Mouse (Mus musculus): ENCODE results near the gene Nit1. TPM values are rescaled to one million over a fixed set of nuclear protein-coding genes. Genes with fewer than 3 reads are reported as not detected.
"Not testable (repeated sequence)": the region's sequence is repeated elsewhere in the genome, so short reads cannot be mapped to it uniquely, and the experiment has no call there.

Nit1 gene
- polyA plus RNA-seq, 1 experiment: 33.6 TPM

DNA sequence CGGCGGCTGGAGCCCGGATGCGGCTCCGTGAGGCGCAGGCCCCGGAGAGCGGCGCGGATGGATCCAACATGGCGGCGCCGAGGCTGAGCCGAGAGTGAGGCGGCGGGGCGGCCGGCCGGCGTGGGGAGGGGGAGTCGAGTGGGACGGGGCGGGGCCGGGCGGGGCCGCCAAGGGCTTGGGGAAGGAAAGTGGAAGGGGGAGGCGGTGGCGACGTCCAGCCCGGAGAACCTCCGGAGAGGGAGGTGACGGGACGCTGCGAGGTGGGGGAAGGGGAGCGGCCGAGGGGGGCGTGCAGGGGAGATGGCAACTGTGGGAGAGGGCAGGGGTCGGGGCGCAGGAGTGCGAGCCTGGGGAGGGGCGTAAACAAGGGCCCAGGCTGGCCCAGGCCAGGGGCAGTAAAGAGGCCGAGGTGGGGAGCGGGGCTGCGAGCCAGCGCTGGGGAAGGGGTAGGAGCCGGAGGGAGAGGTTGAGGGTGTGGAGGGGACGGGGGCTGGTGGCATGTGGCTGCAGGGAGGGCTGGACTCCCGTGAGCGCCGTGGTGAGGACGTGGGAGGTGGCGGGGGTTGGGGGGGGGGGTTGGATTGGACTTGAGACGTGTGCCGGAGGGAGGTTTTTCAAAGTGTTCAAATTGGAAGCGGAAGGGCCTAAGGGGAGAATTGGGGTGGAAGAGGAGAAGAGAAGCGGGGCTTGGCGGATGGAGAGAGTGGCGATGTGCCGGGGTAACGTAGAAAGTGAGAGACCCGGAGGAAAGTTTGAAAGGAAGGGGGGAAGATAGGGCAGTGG is 15.8 kb downstream of the Nit1 start:
- peaks cover 7% of the 10 kb centered on the region; the same call in 1 of the 2 replicates for H3K4me1 ChIP-seq (ENCODE audit: control insufficient read depth, insufficient read depth, low read length)
- peak overlapping the region; percentile 87 for H3K4me3 ChIP-seq (ENCODE audit: insufficient read depth, low read length)
- no peak for TF ChIP-seq CTCF (IDR thresholded peaks at IDR 0.05; ENCODE audit: borderline replicate concordance, insufficient read depth, low read length)
- peak; percentile 73 for TF ChIP-seq POLR2A (IDR thresholded peaks at IDR 0.05; ENCODE audit: low read depth, low read length)
- peak overlapping the region; percentile 92 for H3K27ac ChIP-seq (ENCODE audit: insufficient read depth, low read length)

DNA sequence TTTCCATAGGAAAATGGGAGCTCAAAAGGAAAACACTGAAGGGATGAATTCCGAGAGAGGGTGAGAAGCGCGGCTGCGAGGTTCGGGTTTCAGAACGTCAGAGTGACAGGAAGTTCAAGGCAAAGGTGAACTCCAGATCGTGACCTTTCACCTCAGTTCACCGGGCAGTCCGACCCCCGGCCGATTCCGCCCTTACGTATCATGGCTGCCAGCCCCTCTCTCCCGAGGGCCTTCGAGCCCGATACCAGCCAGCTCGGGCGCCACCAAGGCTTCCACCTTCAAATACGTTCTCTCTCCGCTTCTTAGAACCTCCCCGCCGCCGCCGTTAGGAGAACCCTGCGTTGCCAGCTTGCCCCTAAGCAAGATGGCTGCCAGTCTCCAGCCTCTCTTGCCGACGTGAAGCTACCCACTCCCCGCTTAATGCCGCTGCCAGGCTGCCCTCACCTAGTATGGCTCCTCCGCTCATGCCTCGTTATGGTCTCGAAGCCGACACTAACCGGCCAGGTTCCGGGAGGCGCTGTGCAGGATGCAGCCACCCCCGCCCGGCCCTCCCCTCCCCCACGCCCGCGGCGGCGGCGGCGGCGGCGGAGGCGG is 16.5 kb downstream of the Nit1 start, which contains the start of gene Dedd:
Gene Dedd, plus strand, starts transcription at position 307 of the 594 bp plus-strand sequence.
- no peak for TF ChIP-seq CTCF (IDR thresholded peaks at IDR 0.05; ENCODE audit: borderline replicate concordance, insufficient read depth, low read length)
- peak; percentile 36; the same call in 1 of the 2 replicates for TF ChIP-seq POLR2A (IDR thresholded peaks at IDR 0.05; ENCODE audit: low read depth, low read length)
- Histone ChIP-seq H3K27ac (ENCODE audit: insufficient read depth, low read length) (peak within 1 kb of the TSS; percentile 92), H3K4me3 (ENCODE audit: insufficient read depth, low read length) (peak within 1 kb of the TSS; percentile 87), H3K4me1 (ENCODE audit: control insufficient read depth, insufficient read depth, low read length) (peaks cover 7% of the 10 kb centered on the region; the same call in 1 of the 2 replicates)

DNA sequence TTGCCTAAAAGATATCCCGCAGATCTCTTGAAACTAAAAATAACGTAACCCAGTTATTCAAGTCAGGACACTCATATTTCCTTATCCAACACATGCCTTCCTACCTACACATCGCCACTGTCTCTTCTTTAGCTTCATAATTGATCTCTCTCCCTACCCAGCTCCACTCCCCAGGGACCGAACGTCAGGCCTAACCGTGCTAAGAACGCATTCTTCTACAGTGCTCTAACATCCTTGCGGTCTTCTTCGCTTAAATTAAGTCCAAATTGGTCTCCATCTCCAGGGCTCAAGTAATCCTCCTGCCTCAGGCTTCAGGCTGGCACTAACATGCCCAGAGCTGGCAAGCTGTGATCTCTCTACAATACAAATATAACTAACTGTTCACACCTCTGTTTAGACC is 17.2 kb downstream of the Nit1 start:
- H3K4me3 ChIP-seq (ENCODE audit: insufficient read depth, low read length): peak overlapping the region; percentile 87
- TF ChIP-seq CTCF (IDR thresholded peaks at IDR 0.05; ENCODE audit: borderline replicate concordance, insufficient read depth, low read length) (no peak), POLR2A (IDR thresholded peaks at IDR 0.05; ENCODE audit: low read depth, low read length) (no peak)
- peaks cover 7% of the 10 kb centered on the region; the same call in 1 of the 2 replicates for H3K4me1 ChIP-seq (ENCODE audit: control insufficient read depth, insufficient read depth, low read length)
- peak overlapping the region; percentile 92 for H3K27ac ChIP-seq (ENCODE audit: insufficient read depth, low read length)

DNA sequence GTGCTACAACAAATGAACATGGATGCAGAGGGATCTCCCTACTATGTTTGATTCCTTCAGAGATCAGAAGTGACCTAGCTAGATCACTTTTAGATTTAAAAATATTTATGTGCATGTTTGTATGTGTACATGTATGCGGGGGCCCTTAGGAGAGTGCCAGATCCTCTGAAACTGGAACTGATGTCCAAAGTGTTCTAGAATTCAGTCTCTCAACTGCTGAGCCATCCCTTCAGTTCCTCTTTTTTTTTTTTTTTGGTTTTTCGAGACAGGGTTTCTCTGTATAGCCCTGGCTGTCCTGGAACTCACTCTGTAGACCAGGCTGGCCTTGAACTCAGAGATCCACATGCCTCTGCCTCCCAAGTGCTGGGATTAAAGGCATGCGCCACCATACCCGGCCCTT is 18.9 kb downstream of the Nit1 start:
- H3K27ac ChIP-seq (ENCODE audit: insufficient read depth, low read length); H3K4me1 ChIP-seq (ENCODE audit: control insufficient read depth, insufficient read depth, low read length); H3K4me3 ChIP-seq (ENCODE audit: insufficient read depth, low read length): not testable (repeated sequence)

DNA sequence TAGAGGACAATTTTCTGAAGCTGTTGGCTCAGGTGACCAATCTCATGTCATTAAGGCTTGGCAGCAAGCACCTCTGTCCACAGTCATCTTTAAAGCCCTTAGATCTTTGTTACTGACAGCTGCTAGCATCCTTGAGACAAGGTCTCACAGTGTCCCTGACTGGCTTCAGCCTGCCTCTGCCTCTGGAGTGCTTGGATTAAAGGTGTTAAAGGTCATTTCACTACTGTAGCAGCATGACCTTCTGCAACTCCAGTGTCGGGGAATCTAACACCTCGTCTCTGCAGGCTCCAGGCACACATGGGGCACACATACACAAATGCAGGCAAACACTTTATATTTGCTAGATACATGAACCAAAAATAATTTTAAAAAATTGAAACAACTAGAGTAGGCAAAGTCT is 19.9 kb downstream of the Nit1 start:
- Histone ChIP-seq H3K27ac (ENCODE audit: insufficient read depth, low read length) (no peak overlapping the region), H3K4me3 (ENCODE audit: insufficient read depth, low read length) (no peak overlapping the region), H3K4me1 (ENCODE audit: control insufficient read depth, insufficient read depth, low read length) (peaks cover 5% of the 10 kb centered on the region; the same call in 1 of the 2 replicates)
- TF ChIP-seq CTCF (IDR thresholded peaks at IDR 0.05; ENCODE audit: borderline replicate concordance, insufficient read depth, low read length): no peak

DNA sequence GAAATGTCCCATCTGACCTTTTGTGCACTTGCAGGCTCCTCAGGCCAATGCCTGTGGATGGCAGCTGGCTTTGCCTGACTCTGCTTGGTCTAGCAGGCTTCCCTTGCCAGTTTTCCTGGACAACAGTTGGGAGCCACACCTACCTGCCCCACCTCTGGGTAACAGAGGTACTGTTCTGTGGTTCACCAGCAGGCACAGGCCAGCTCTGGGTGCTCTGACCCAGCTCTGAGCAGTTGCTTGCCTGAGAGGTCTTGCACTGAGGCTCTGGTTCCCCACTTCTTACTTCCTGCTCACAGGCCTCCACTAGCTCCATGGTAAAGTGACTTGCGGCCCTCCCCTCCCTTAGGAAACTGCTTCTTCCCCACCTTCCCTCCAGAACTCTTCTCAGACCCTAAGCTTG is 23.4 kb downstream of the Nit1 start:
- H3K4me3 ChIP-seq (ENCODE audit: insufficient read depth, low read length): no peak overlapping the region
- no peak for TF ChIP-seq CTCF (IDR thresholded peaks at IDR 0.05; ENCODE audit: borderline replicate concordance, insufficient read depth, low read length)
- TF ChIP-seq POLR2A (IDR thresholded peaks at IDR 0.05; ENCODE audit: low read depth, low read length): no peak
- no peaks in the 10 kb centered on the region for H3K4me1 ChIP-seq (ENCODE audit: control insufficient read depth, insufficient read depth, low read length)
- no peak overlapping the region for H3K27ac ChIP-seq (ENCODE audit: insufficient read depth, low read length)

DNA sequence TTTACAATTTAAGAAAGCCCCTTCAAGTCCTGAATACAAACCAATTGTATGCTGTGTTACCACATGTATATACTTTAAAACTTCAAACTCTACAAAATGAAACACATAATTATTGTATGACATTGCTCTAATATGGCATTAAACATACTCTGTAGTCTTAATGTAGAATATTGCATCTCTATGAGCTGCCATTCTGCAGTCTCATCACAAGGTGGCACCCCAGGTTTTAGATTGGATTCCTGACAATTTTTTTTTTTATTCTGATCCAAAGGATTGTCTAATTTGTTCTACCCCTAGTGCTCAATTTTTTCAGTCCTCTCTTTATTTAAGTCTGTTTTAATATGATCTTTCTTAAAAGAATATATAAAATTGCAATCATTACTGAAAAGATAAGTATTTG is 24.0 kb downstream of the Nit1 start:
- Histone ChIP-seq H3K27ac (ENCODE audit: insufficient read depth, low read length) (no peak overlapping the region), H3K4me1 (ENCODE audit: control insufficient read depth, insufficient read depth, low read length) (no peaks in the 10 kb centered on the region), H3K4me3 (ENCODE audit: insufficient read depth, low read length) (no peak overlapping the region)
- TF ChIP-seq POLR2A (IDR thresholded peaks at IDR 0.05; ENCODE audit: low read depth, low read length): no peak
- no peak for TF ChIP-seq CTCF (IDR thresholded peaks at IDR 0.05; ENCODE audit: borderline replicate concordance, insufficient read depth, low read length)

DNA sequence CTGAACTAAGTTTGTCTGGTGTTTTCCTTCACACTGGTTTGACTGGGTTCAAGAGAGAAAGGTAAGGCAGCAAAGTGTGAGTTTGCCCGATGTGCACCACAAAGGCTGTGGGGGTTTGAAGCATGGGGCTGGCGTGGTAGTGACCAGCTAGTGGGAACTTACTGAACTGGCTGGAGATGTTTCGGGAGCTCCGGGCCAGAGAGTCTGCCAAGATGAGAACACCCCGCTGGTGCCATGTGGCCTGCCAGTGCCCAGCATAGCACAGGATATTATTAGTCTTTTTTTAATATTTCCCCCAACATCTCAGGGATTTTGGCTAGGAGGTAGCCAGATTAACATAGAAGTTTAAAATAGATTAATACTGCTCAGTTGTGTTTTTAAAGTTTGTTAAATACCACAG is 25.3 kb downstream of the Nit1 start:
- TF ChIP-seq CTCF (IDR thresholded peaks at IDR 0.05; ENCODE audit: borderline replicate concordance, insufficient read depth, low read length): no peak
- no peak for TF ChIP-seq POLR2A (IDR thresholded peaks at IDR 0.05; ENCODE audit: low read depth, low read length)
- Histone ChIP-seq H3K4me1 (ENCODE audit: control insufficient read depth, insufficient read depth, low read length) (no peaks in the 10 kb centered on the region), H3K4me3 (ENCODE audit: insufficient read depth, low read length) (no peak overlapping the region), H3K27ac (ENCODE audit: insufficient read depth, low read length) (no peak overlapping the region)

DNA sequence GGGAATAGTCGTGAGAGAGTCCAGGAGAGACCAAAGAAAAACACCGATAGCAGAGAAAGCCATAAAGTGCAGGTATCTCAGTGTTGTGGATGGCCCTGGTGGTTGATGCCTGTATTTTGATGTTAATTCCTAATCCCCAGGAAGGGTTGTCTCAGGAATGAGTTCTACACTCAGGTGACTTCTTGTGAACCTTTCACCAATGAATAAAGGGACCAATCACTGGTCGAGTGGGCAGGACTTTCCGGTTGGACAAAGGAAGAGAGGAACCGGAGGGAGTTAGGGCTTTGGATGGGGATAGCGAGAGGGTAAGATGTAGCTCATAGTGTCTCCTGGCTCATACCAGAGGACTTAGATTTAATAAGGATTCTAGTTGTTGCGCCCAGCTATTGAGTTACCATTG is 25.7 kb downstream of the Nit1 start:
- Histone ChIP-seq H3K27ac (ENCODE audit: insufficient read depth, low read length) (no peak overlapping the region), H3K4me1 (ENCODE audit: control insufficient read depth, insufficient read depth, low read length) (no peaks in the 10 kb centered on the region), H3K4me3 (ENCODE audit: insufficient read depth, low read length) (no peak overlapping the region)
- no peak for TF ChIP-seq CTCF (IDR thresholded peaks at IDR 0.05; ENCODE audit: borderline replicate concordance, insufficient read depth, low read length)
- no peak for TF ChIP-seq POLR2A (IDR thresholded peaks at IDR 0.05; ENCODE audit: low read depth, low read length)

DNA sequence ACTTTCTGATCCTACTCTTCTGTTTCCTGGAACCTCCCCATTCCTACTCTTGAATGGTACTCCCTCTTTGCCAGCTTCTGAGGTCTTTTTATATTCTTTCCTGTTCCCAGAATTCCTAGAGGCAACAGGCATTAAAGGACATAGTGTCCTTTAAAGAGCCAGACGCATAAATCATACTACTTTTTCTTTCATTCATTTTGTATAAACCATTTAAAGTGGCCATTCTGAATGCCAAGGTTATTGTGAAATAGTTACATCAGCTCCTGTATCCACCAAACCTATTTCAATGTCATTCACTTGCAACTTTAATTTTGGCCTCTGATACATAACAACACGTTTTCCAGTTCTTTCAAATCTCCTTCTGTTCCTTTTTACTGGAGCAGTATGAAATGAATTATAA is 36.1 kb downstream of the Nit1 start:
- no peaks in the 10 kb centered on the region for H3K4me1 ChIP-seq (ENCODE audit: control insufficient read depth, insufficient read depth, low read length)
- H3K27ac ChIP-seq (ENCODE audit: insufficient read depth, low read length): no peak overlapping the region
- TF ChIP-seq POLR2A (IDR thresholded peaks at IDR 0.05; ENCODE audit: low read depth, low read length) (no peak), CTCF (IDR thresholded peaks at IDR 0.05; ENCODE audit: borderline replicate concordance, insufficient read depth, low read length) (no peak)
- no peak overlapping the region for H3K4me3 ChIP-seq (ENCODE audit: insufficient read depth, low read length)

DNA sequence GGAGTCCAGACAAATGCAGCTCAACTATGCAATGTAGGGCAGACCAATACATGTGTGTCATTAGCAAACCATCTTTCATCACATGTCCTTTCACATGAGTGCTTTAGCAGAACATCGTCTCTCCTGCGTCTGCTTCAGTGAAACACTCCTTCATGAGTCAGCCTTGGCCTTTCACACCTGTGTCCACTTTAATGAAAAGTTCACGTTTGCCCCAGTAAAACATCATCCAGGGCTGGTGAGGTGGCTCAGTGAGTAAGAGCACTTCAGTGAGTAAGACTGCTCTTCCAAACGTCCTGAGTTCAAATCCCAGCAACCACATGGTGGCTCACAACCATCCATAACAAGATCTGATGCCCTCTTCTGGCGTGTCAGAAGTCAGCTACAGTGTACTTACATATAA is 39.3 kb downstream of the Nit1 start:
- H3K4me1 ChIP-seq (ENCODE audit: control insufficient read depth, insufficient read depth, low read length); H3K27ac ChIP-seq (ENCODE audit: insufficient read depth, low read length); H3K4me3 ChIP-seq (ENCODE audit: insufficient read depth, low read length): not testable (repeated sequence)
